Mouse (Mus musculus) kidney, adult 10 weeks (tissue): Measurements from ENCODE around the gene Hsd3b5. TPM values are rescaled to one million over a fixed set of nuclear protein-coding genes. Genes with fewer than 3 reads are reported as not detected.

Source experiments
- polyA plus RNA-seq: library from polyadenylated mRNA; stranded (reverse); fragments of 350-450 nt; fragmentation: Illumina TruSeq; extraction: RNeasy Lipid Tissue Mini Kit (QIAGEN cat#74804); gene quantifications from one replicate; pipeline ENCODE4 v1.2.3, GENCODE M21; 2014; ENCODE audit warnings: low read depth, low replicate concordance

Hsd3b5 gene
- polyA plus RNA-seq = not detected

GRCm38 (mm10) chr3:98630152-98630551 is at the start of gene Hsd3b5:
Gene Hsd3b5 (minus strand): TSS chr3:98630252.

GRCm38 (mm10) chr3:98588707-98589106 is 41.3 kb downstream of the Hsd3b5 start, which contains the start of gene Gm10681:
Gene Gm10681 (minus strand): TSS chr3:98588807.

Other genes starting within 250 kb of the Hsd3b5 start
- gene Zfp697, start 247.8 kb downstream of the Hsd3b5 start, polyA plus RNA-seq = 28.5 TPM
- gene Gm4450, start 173.1 kb downstream of the Hsd3b5 start, polyA plus RNA-seq = 273 TPM
- gene Hsd3b4, start 119.7 kb downstream of the Hsd3b5 start, polyA plus RNA-seq = 430 TPM
- 540 TPM for gene Gm10681, start 41.4 kb downstream of the Hsd3b5 start, polyA plus RNA-seq
- 105 TPM for gene Hsd3b2, start 94.3 kb upstream of the Hsd3b5 start, polyA plus RNA-seq
- 25.9 TPM for gene Hsd3b3, start 132.9 kb upstream of the Hsd3b5 start, polyA plus RNA-seq
- gene Hsd3b6, start 184.2 kb upstream of the Hsd3b5 start, polyA plus RNA-seq = not detected
- 1.7 TPM for gene Hsd3b1, start 229.5 kb upstream of the Hsd3b5 start, polyA plus RNA-seq